Mouse (Mus musculus): ENCODE measurements around the gene Col25a1. TPM values are rescaled to one million over a fixed set of nuclear protein-coding genes. Genes with fewer than 3 reads are reported as not detected.
A peak's percentile ranks its signal among the peaks of the same experiment; 100 is the strongest.

The Col25a1 gene
- polyA plus RNA-seq, 1 experiment from 2014 or later, result 17.5 TPM

DNA sequence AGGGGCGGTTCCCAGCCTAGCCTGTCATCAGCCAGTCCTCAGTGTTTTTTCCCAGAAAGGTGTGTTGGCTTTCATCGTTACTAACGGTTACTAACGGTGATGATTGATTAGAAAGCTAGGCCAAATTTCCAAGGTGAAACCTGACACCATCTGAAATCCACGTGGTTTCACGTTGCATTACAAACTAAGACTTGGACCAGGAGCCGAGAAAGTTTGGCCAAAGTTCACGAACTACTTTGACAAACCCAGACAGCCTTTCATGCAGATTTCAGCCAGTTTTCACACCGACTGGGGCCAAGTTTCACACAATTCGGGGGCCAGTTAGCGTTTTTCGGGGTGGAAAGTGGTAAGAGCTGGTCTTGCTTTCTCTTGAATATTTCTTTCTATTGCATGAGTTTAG, 309.4 kb downstream of the Col25a1 start:
- H3K4me2 ChIP-seq, result no peak overlapping the region
- no peaks in the 10 kb centered on the region for H3K27me3 ChIP-seq
- WGBS, result 34% methylated on average over 12 of the region's 12 CpGs
- no peaks in the 10 kb centered on the region for H3K36me3 ChIP-seq
- H3K9me3 ChIP-seq, result no peaks in the 10 kb centered on the region
- no peak overlapping the region for H3K9ac ChIP-seq
- no peak overlapping the region for H3K4me3 ChIP-seq
- H3K4me1 ChIP-seq, result no peaks in the 10 kb centered on the region
- no peak for ATAC-seq (ENCODE audit: borderline replicate concordance, extremely low read depth, low FRiP score, low TSS enrichment)
- H3K27ac ChIP-seq, result no peak overlapping the region

GRCm38 (mm10) chr3:130443842-130444627, 312.7 kb downstream of the Col25a1 start:
- no peak overlapping the region; the same call in 1 of the 2 replicates for H3K4me2 ChIP-seq
- no peaks in the 10 kb centered on the region for H3K4me1 ChIP-seq
- H3K9ac ChIP-seq, result no peak overlapping the region
- H3K27ac ChIP-seq, result no peak overlapping the region
- H3K9me3 ChIP-seq, result no peaks in the 10 kb centered on the region
- no peaks in the 10 kb centered on the region for H3K36me3 ChIP-seq
- ATAC-seq (ENCODE audit: borderline replicate concordance, extremely low read depth, low FRiP score, low TSS enrichment), result no peak
- WGBS, result 40% methylated on average over 13 of the region's 13 CpGs
- H3K4me3 ChIP-seq, result no peak overlapping the region
- no peaks in the 10 kb centered on the region for H3K27me3 ChIP-seq

GRCm38 (mm10) chr3:130449864-130450263, 318.6 kb downstream of the Col25a1 start:
- no peak overlapping the region for H3K27ac ChIP-seq
- H3K4me2 ChIP-seq, result no peak overlapping the region
- H3K9ac ChIP-seq, result no peak overlapping the region
- no peaks in the 10 kb centered on the region for H3K4me1 ChIP-seq
- H3K9me3 ChIP-seq, result no peaks in the 10 kb centered on the region
- H3K36me3 ChIP-seq, result no peaks in the 10 kb centered on the region
- H3K4me3 ChIP-seq, result no peak overlapping the region
- no peak for ATAC-seq (ENCODE audit: borderline replicate concordance, extremely low read depth, low FRiP score, low TSS enrichment)
- H3K27me3 ChIP-seq, result no peaks in the 10 kb centered on the region
- WGBS, result 72% methylated on average over 7 of the region's 7 CpGs

DNA sequence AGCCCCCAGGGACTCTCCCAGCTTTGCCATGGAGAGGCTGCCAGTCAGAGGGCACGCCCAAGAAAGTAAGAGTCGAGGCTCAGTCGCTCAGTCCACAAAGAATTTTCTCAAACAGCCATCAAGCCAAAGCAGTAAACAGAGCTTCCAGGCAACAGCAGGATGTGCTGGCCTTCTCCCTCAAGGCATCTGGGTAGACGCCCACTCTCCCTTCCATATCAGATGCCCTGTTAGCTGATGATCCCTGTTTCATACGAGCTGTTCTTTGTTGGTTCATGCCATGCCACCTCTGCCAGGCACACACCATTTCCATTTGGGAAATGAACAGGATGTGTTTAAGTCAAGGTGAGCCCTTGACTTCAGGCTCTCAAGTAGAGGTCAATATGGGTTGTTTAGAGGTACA, 334.1 kb downstream of the Col25a1 start:
- Histone ChIP-seq H3K36me3 (no peaks in the 10 kb centered on the region), H3K27me3 (no peaks in the 10 kb centered on the region), H3K4me2 (no peak overlapping the region), H3K27ac (no peak overlapping the region), H3K4me1 (no peaks in the 10 kb centered on the region), H3K9me3 (no peaks in the 10 kb centered on the region; the same call in 1 of the 2 replicates), H3K9ac (no peak overlapping the region), H3K4me3 (no peak overlapping the region)
- 79% methylated on average over 5 of the region's 5 CpGs for WGBS
- no peak for ATAC-seq (ENCODE audit: borderline replicate concordance, extremely low read depth, low FRiP score, low TSS enrichment)

- ATAC-seq (ENCODE audit: borderline replicate concordance, extremely low read depth, low FRiP score, low TSS enrichment), result peak; percentile 27; the same call in 1 of the 2 replicates
- Histone ChIP-seq H3K36me3 (no peaks in the 10 kb centered on the region), H3K4me1 (peaks cover 9% of the 10 kb centered on the region), H3K9ac (no peak overlapping the region), H3K9me3 (no peaks in the 10 kb centered on the region), H3K4me2 (peak overlapping the region; percentile 4; the same call in 1 of the 2 replicates), H3K27ac (0 out of 2 replicates have a peak overlapping the region, but pooled peaks have one; percentile 0), H3K27me3 (no peaks in the 10 kb centered on the region), H3K4me3 (no peak overlapping the region)
- WGBS, result 20% methylated on average over 4 of the region's 4 CpGs
Measured at GRCm38 (mm10) chr3:130473211-130473768, 342.0 kb downstream of the Col25a1 start.

GRCm38 (mm10) chr3:130473970-130474369, 342.7 kb downstream of the Col25a1 start:
- Histone ChIP-seq H3K9me3 (no peaks in the 10 kb centered on the region), H3K4me3 (no peak overlapping the region), H3K9ac (no peak overlapping the region), H3K27ac (no peak overlapping the region), H3K36me3 (no peaks in the 10 kb centered on the region), H3K4me2 (no peak overlapping the region), H3K4me1 (peaks cover 9% of the 10 kb centered on the region), H3K27me3 (no peaks in the 10 kb centered on the region)
- no peak; the same call in 1 of the 2 replicates for ATAC-seq (ENCODE audit: borderline replicate concordance, extremely low read depth, low FRiP score, low TSS enrichment)
- WGBS, result 24% methylated on average over 7 of the region's 7 CpGs

DNA sequence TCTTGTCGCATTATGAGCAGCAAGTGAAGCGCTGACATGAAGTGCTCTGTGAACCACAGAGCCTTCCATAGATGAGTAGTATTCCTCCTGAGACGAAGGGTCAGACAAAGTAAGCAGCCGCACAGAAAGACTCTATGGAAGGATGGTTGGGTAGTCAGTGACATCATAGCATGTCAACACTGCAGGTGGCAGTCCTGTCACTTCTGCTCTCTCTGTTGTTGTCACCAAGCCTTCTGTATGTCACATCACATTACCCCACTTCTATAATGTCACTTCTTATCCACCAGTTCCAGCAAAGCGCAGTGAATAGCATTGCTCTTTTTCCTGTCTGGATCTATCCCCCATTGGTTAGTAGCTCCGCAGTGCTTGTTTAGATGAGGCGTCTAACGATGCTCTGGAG, 351.2 kb downstream of the Col25a1 start:
- 93% methylated on average over 8 of the region's 8 CpGs for WGBS
- no peaks in the 10 kb centered on the region for H3K36me3 ChIP-seq
- H3K4me1 ChIP-seq, result no peaks in the 10 kb centered on the region
- H3K9ac ChIP-seq, result no peak overlapping the region
- no peak overlapping the region for H3K4me2 ChIP-seq
- no peaks in the 10 kb centered on the region for H3K27me3 ChIP-seq
- no peak overlapping the region for H3K4me3 ChIP-seq
- no peaks in the 10 kb centered on the region for H3K9me3 ChIP-seq
- ATAC-seq (ENCODE audit: borderline replicate concordance, extremely low read depth, low FRiP score, low TSS enrichment), result no peak
- no peak overlapping the region for H3K27ac ChIP-seq

GRCm38 (mm10) chr3:130488839-130489238, 357.5 kb downstream of the Col25a1 start:
- WGBS, result 72% methylated on average over 4 of the region's 4 CpGs
- Histone ChIP-seq H3K27ac (no peak overlapping the region), H3K4me1 (no peaks in the 10 kb centered on the region), H3K36me3 (no peaks in the 10 kb centered on the region), H3K4me2 (no peak overlapping the region), H3K9me3 (no peaks in the 10 kb centered on the region), H3K27me3 (no peaks in the 10 kb centered on the region), H3K9ac (no peak overlapping the region), H3K4me3 (no peak overlapping the region)
- ATAC-seq (ENCODE audit: borderline replicate concordance, extremely low read depth, low FRiP score, low TSS enrichment), result no peak

DNA sequence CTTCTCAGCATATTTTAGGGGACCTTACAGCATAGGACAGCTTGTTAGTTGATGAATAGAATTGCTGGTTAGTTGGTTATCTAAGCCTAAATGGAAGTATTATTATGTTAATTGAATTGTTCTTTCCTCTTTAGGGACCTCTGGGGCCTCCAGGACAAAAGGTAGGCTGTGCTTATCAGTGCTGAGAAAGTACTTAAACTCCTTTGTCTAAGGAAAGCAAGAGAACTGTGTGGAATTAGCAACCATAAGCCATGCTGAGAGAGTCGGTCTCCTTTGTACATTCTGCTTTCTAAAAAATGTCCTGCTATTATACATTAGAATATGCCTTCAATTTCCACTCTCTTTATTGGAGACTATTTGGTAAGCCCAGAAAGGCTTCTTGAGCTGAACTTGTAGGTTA, 362.9 kb downstream of the Col25a1 start:
- Histone ChIP-seq H3K27ac (no peak overlapping the region), H3K9me3 (no peaks in the 10 kb centered on the region), H3K4me3 (no peak overlapping the region), H3K9ac (no peak overlapping the region), H3K27me3 (no peaks in the 10 kb centered on the region), H3K36me3 (no peaks in the 10 kb centered on the region), H3K4me2 (no peak overlapping the region), H3K4me1 (no peaks in the 10 kb centered on the region)
- 73% methylated on average over 1 of the region's 1 CpGs for WGBS
- ATAC-seq (ENCODE audit: borderline replicate concordance, extremely low read depth, low FRiP score, low TSS enrichment), result no peak

GRCm38 (mm10) chr3:130494665-130495396, 363.5 kb downstream of the Col25a1 start:
- no peaks in the 10 kb centered on the region for H3K4me1 ChIP-seq
- H3K27me3 ChIP-seq, result no peaks in the 10 kb centered on the region
- H3K4me2 ChIP-seq, result no peak overlapping the region
- no peak overlapping the region for H3K9ac ChIP-seq
- peak; percentile 52; the same call in 1 of the 2 replicates for ATAC-seq (ENCODE audit: borderline replicate concordance, extremely low read depth, low FRiP score, low TSS enrichment)
- H3K9me3 ChIP-seq, result no peaks in the 10 kb centered on the region
- no peak overlapping the region for H3K27ac ChIP-seq
- WGBS, result 71% methylated on average over 20 of the region's 20 CpGs
- H3K36me3 ChIP-seq, result no peaks in the 10 kb centered on the region
- no peak overlapping the region for H3K4me3 ChIP-seq

DNA sequence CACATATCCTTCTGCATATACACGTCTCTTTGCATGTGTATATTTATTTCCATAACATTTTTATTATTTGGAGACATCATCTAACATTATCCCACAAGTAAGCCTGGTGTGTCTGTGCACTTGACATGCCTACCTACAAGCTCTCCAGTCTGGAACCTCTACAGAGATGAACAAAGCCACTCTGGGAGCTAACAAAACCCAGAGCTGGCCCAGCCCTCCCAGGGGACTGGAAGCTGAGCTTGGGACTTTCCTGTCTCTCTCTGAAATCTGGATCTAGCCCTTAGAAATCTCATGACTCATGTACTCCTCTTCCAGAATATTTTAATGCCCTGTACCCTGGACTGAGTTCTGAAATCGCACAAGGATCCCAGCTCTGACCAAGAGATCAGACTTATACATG, 365.7 kb downstream of the Col25a1 start:
- no peak overlapping the region for H3K4me3 ChIP-seq
- WGBS, result 83% methylated on average over 2 of the region's 2 CpGs
- ATAC-seq (ENCODE audit: borderline replicate concordance, extremely low read depth, low FRiP score, low TSS enrichment), result no peak

DNA sequence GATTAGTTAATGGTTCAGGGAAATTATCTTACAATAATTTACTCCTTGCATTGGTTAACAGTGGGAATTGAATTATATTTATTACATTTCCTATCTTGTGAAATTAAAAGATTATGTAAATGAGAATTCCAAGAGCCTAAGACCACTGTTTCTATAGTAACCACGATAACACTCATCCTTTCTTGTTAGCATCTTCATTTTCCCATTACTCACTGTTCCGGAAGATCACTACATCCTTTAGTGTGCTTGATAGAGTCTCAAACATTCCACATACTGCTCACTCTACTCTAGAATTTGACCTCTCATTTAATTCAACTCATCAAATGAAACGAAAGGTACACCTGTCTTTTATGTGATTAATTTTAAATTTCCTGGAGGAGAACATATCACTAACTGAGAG, 370.4 kb downstream of the Col25a1 start:
- Histone ChIP-seq H3K9me3 (no peaks in the 10 kb centered on the region), H3K36me3 (no peaks in the 10 kb centered on the region), H3K4me3 (no peak overlapping the region), H3K27ac (no peak overlapping the region), H3K4me2 (no peak overlapping the region), H3K9ac (no peak overlapping the region), H3K27me3 (no peaks in the 10 kb centered on the region), H3K4me1 (no peaks in the 10 kb centered on the region)
- WGBS, result 68% methylated on average over 3 of the region's 3 CpGs
- no peak for ATAC-seq (ENCODE audit: borderline replicate concordance, extremely low read depth, low FRiP score, low TSS enrichment)

More for the DNA sequence above, 365.7 kb downstream of the Col25a1 start:
- Histone ChIP-seq H3K27me3 (no peaks in the 10 kb centered on the region), H3K9me3 (no peaks in the 10 kb centered on the region), H3K9ac (no peak overlapping the region), H3K4me1 (no peaks in the 10 kb centered on the region), H3K36me3 (no peaks in the 10 kb centered on the region), H3K27ac (no peak overlapping the region), H3K4me2 (no peak overlapping the region)

Data from lung, embryonic 15.5 days (tissue).